Comparison of ENCODE assay signal across 42 mouse cellular contexts in the genomic region with DNA sequence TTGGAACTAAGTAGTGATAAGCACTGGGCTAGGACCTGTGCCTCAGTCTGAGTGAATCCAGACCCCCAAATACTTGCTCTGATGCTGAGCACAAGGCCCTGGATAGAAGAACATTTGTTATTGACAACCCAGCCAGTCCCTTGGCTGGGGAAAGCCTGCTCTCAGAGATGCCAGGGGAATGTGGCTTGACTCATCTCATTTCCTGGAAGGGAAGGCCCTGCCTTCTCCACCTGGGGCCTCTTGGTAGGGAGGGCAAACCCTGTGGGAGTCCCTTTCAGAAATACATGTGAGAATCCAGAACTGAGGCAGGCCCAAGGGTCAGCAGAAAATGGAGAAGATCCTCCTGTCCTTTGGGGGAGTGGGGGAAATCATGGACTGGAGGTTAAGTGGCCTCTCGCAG. TPM values are rescaled to one million over a fixed set of nuclear protein-coding genes. Genes with fewer than 3 reads are reported as not detected.
"Had no signal": no experiment of that assay in that cellular context is flagged by ENCODE, and none has a peak within 500 bp of the region (broad histone marks: within the 10 kb centered on the region; RNA-seq: fewer than 3 reads in every experiment).

No protein-coding gene starts in this region.

- ATAC-seq: hindbrain, postnatal 0 days; liver, embryonic 12.5 days had no signal

- H3K4me1 ChIP-seq: liver, embryonic 12.5 days had no signal

- H3K27ac ChIP-seq: heart, adult 2 months; heart, embryonic 13.5 days; heart, embryonic 15.5 days; hindbrain, embryonic 13.5 days; hindbrain, embryonic 15.5 days; hindbrain, postnatal 0 days; kidney, embryonic 15.5 days; kidney, postnatal 0 days; left cerebral cortex, adult 2 months; limb, embryonic 10.5 days; limb, embryonic 12.5 days; liver, embryonic 12.5 days; liver, embryonic 14.5 days had no signal

- H3K4me2 ChIP-seq: heart, embryonic 11.5 days; heart, embryonic 13.5 days; heart, embryonic 15.5 days; hindbrain, embryonic 13.5 days; hindbrain, embryonic 15.5 days; kidney, embryonic 15.5 days; limb, embryonic 12.5 days; liver, embryonic 12.5 days had no signal

- H3K4me3 ChIP-seq: heart, adult 2 months; heart, embryonic 13.5 days; heart, embryonic 15.5 days; hindbrain, embryonic 13.5 days; hindbrain, embryonic 15.5 days; kidney, embryonic 15.5 days; left cerebral cortex, adult 2 months; limb, embryonic 10.5 days; limb, embryonic 12.5 days; liver, embryonic 12.5 days had no signal

- H3K36me3 ChIP-seq: heart, embryonic 13.5 days; heart, embryonic 15.5 days; hindbrain, embryonic 13.5 days; hindbrain, embryonic 15.5 days; kidney, embryonic 15.5 days; limb, embryonic 10.5 days; limb, embryonic 12.5 days; liver, embryonic 12.5 days had no signal

- DNase-seq: gastrocnemius, postnatal 14 days; gastrocnemius, postnatal 36 days; heart, adult 11 months; heart, adult 2 months; heart, postnatal 14 days; heart, postnatal 36 days; kidney, adult 11 months; kidney, adult 2 months; kidney, adult 9 months; kidney, postnatal 14 days; kidney, postnatal 36 days; liver had no signal

- H3K9ac ChIP-seq: heart, embryonic 13.5 days; heart, embryonic 15.5 days; hindbrain, embryonic 13.5 days; hindbrain, embryonic 15.5 days; kidney, embryonic 15.5 days; limb, embryonic 12.5 days; liver, embryonic 12.5 days; liver, embryonic 14.5 days had no signal

- H3K9me3 ChIP-seq: heart, embryonic 13.5 days; heart, embryonic 15.5 days; hindbrain, embryonic 13.5 days; hindbrain, embryonic 15.5 days; kidney, embryonic 15.5 days; limb, embryonic 10.5 days; limb, embryonic 12.5 days; liver, embryonic 12.5 days had no signal

RNA-seq across cellular contexts. Expression of a gene that starts 37.1 kb away (rescaled TPM):
- total RNA-seq: gastrocnemius, adult 18-20 months; gastrocnemius, adult 8-10 months; gastrocnemius, postnatal 14 days; gastrocnemius, postnatal 36 days; heart, adult 2 months; heart, postnatal 14 days; heart, postnatal 36 days; hematopoietic stem cell, adult 5-6 weeks; hindbrain, postnatal 0 days; layer of hippocampus, adult 18-20 months; layer of hippocampus, adult 8-10 months; layer of hippocampus, postnatal 10 days; layer of hippocampus, postnatal 25 days; left cerebral cortex, adult 2 months; left cerebral cortex, postnatal 14 days; left cerebral cortex, postnatal 36 days had no signal
- polyA plus RNA-seq: gonadal fat pad, adult 2 months; heart, adult 2 months; heart, embryonic 11.5 days; heart, embryonic 13.5 days; heart, embryonic 15.5 days; heart, postnatal 0 days; hindbrain, embryonic 11.5 days; hindbrain, embryonic 13.5 days; hindbrain, embryonic 15.5 days; hindbrain, postnatal 0 days; intestine, embryonic 14.5 days; intestine, embryonic 16.5 days; kidney, adult 2 months; kidney, embryonic 15.5 days; kidney, postnatal 0 days; large intestine, adult 2 months; limb, embryonic 10.5 days; limb, embryonic 12.5 days; limb, embryonic 14.5 days; liver, embryonic 12.5 days; liver, embryonic 14.5 days; liver, embryonic 16.5 days had no signal
